Mouse (Mus musculus) midbrain, postnatal 0 days (tissue): ENCODE data around the gene Gng10. TPM values are rescaled to one million over a fixed set of nuclear protein-coding genes. Genes with fewer than 3 reads are reported as not detected.

Experiments
- ATAC-seq: fragments of 200-750 bp; cut with Nextera tagmentation; 2 replicates; pipeline ENCODE4 v1.8.0; 2017; ENCODE audit warnings: moderate number of reproducible peaks, mild to moderate bottlenecking, moderate TSS enrichment, moderate library complexity; ENCODE audit not compliant: low FRiP score
- DNase-seq: peaks from one replicate; pipeline ENCODE4 v3.0.0-alpha.2; 2015; ENCODE audit warnings: low spot score
- H3K27ac ChIP-seq: fragments of 300-500 bp; sonication (generic); 2 replicates; pipeline ENCODE4 v1.5.1; 2014; ENCODE audit warnings: low read depth, mild to moderate bottlenecking, low read length, mixed read lengths
- H3K27me3 ChIP-seq: fragments of 300-500 bp; sonication (generic); 2 replicates; pipeline ENCODE4 v1.6.1; 2014; ENCODE audit warnings: low read length, control low read depth, mixed read lengths; ENCODE audit not compliant: insufficient read depth
- H3K36me3 ChIP-seq: fragments of 300-500 bp; sonication (generic); 2 replicates; pipeline ENCODE4 v1.6.1; 2014; ENCODE audit warnings: low read length, control low read depth, mixed read lengths; ENCODE audit not compliant: insufficient read depth
- H3K4me1 ChIP-seq: fragments of 300-500 bp; sonication (generic); 2 replicates; pipeline ENCODE4 v1.6.1; 2014; ENCODE audit warnings: mild to moderate bottlenecking, control low read depth, antibody characterized with exemption, low read length, mixed read lengths; ENCODE audit not compliant: insufficient read depth
- H3K4me2 ChIP-seq: fragments of 300-500 bp; sonication (generic); 2 replicates; pipeline ENCODE4 v1.6.1; 2014; ENCODE audit warnings: low read depth, mild to moderate bottlenecking, low read length, mixed read lengths; ENCODE audit not compliant: poor library complexity, severe bottlenecking
- H3K4me3 ChIP-seq: fragments of 300-500 bp; sonication (generic); 2 replicates; pipeline ENCODE4 v1.5.1; 2014; ENCODE audit warnings: low read depth, mild to moderate bottlenecking, low read length, moderate library complexity
- H3K9ac ChIP-seq: fragments of 300-500 bp; sonication (generic); replicated peaks from 2 replicates; pipeline ENCODE4 v1.6.1; 2014; ENCODE audit warnings: mild to moderate bottlenecking, low read length, moderate library complexity, mixed read lengths; ENCODE audit not compliant: poor library complexity, severe bottlenecking
- H3K9me3 ChIP-seq: fragments of 300-500 bp; sonication (generic); 2 replicates; pipeline ENCODE4 v1.6.1; 2016; ENCODE audit warnings: low read length, control low read depth
- CTCF ChIP-seq: IDR thresholded peaks from 2 replicates; pipeline ENCODE4 v1.5.1; 2016; ENCODE audit warnings: antibody characterized with exemption, mild to moderate bottlenecking
- WGBS: fragments of 180-500 bp; shearing (Covaris S2); extraction: QIAGEN DNeasy Blood & Tissue Kit; methylation state at CpG from one replicate; pipeline ENCODE4 v1.1.7; 2014; 5-methylcytosine and 5-hydroxymethylcytosine counted together
- polyA plus RNA-seq: library from polyadenylated mRNA; unstranded; fragments of >200 nt; fragmentation: Nextera tagmentation; extraction: Ambion mirVana; gene quantifications from 2 replicates; pipeline ENCODE4 v1.2.1, GENCODE M21; 2015
- total RNA-seq: library from RNA; depleted of rRNA; stranded (reverse); fragments of >200 nt; gene quantifications from 2 replicates; pipeline ENCODE4 v1.2.3, GENCODE M21; 2014

Gng10 gene
- total and polyA plus RNA-seq, 2 experiments from 2014 or later, result 121 to 239 TPM

- Histone ChIP-seq H3K27me3 (0 out of 2 replicates have a peak, but pooled peaks cover 4% of the 10 kb centered on the region), H3K36me3 (no peaks in the 10 kb centered on the region), H3K4me3 (no peak overlapping the region), H3K4me1 (no peaks in the 10 kb centered on the region), H3K9me3 (no peaks in the 10 kb centered on the region), H3K4me2 (no peak overlapping the region), H3K27ac (no peak overlapping the region), H3K9ac (no peak overlapping the region)
- ATAC-seq (no peak), DNase-seq (no peak)
- no peak for TF ChIP-seq CTCF
- 76% methylated on average over 5 of the region's 5 CpGs for WGBS
Observed at GRCm38 (mm10) chr4:58992195-58992594, 42.7 kb upstream of the Gng10 start.

GRCm38 (mm10) chr4:58994762-58995161, 40.1 kb upstream of the Gng10 start, which contains the start of gene Dnajc25:
Gene Dnajc25 (plus strand): TSS chr4:58995062.
- no peaks in the 10 kb centered on the region for H3K9me3 ChIP-seq
- H3K9ac ChIP-seq, result no peak within 1 kb of the TSS
- DNase-seq (no peak), ATAC-seq (no peak)
- WGBS, result 96% methylated on average over 4 of the region's 4 CpGs
- no peaks in the 10 kb centered on the region for H3K36me3 ChIP-seq
- no peak within 1 kb of the TSS for H3K27ac ChIP-seq
- no peak within 1 kb of the TSS for H3K4me2 ChIP-seq
- no peak for TF ChIP-seq CTCF
- H3K27me3 ChIP-seq, result no peaks in the 10 kb centered on the region
- no peak within 1 kb of the TSS for H3K4me3 ChIP-seq
- no peaks in the 10 kb centered on the region for H3K4me1 ChIP-seq

DNA sequence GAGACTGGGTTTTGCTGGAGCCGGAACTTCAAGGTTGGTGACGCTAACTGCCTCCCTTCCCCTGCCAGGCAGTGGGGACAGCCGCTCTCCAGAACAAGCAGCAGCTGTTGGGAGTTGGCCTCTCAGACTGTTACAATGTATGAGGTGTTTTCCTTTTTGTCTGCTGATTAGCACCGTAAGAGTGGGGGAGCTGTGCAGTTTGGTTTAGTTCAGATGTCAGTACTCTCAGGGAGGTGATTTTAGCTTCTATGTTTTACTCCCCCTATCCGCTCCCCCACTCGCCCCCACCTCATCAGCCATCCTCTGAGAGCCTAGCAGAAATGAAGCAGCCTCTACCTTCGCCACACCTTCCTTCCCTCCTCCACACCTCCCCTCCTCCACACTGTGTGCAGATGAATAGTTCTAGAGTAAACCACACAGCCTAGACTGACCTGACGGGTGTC, 39.6 kb upstream of the Gng10 start:
- Histone ChIP-seq H3K4me1 (no peaks in the 10 kb centered on the region), H3K27me3 (no peaks in the 10 kb centered on the region), H3K4me3 (no peak overlapping the region), H3K4me2 (no peak overlapping the region), H3K9me3 (no peaks in the 10 kb centered on the region), H3K27ac (no peak overlapping the region), H3K9ac (no peak overlapping the region), H3K36me3 (no peaks in the 10 kb centered on the region)
- WGBS, result 81% methylated on average over 8 of the region's 8 CpGs
- ATAC-seq, result no peak
- no peak for DNase-seq
- TF ChIP-seq CTCF, result no peak

GRCm38 (mm10) chr4:58997081-58997480, 37.8 kb upstream of the Gng10 start:
- TF ChIP-seq CTCF, result no peak
- 82% methylated on average over 5 of the region's 5 CpGs for WGBS
- H3K4me2 ChIP-seq, result no peak overlapping the region
- no peaks in the 10 kb centered on the region for H3K36me3 ChIP-seq
- no peaks in the 10 kb centered on the region for H3K27me3 ChIP-seq
- H3K9ac ChIP-seq, result no peak overlapping the region
- DNase-seq (no peak), ATAC-seq (no peak)
- H3K4me1 ChIP-seq, result no peaks in the 10 kb centered on the region
- no peak overlapping the region for H3K27ac ChIP-seq
- H3K4me3 ChIP-seq, result no peak overlapping the region
- no peaks in the 10 kb centered on the region for H3K9me3 ChIP-seq

- ATAC-seq, result no peak
Observed at GRCm38 (mm10) chr4:58998688-58999087, 36.2 kb upstream of the Gng10 start.

GRCm38 (mm10) chr4:58999686-59000085, 35.2 kb upstream of the Gng10 start:
- Histone ChIP-seq H3K36me3 (no peaks in the 10 kb centered on the region), H3K9ac (no peak overlapping the region), H3K4me2 (no peak overlapping the region), H3K4me1 (peaks cover 8% of the 10 kb centered on the region; the same call in 1 of the 2 replicates), H3K9me3 (no peaks in the 10 kb centered on the region), H3K27ac (no peak overlapping the region), H3K27me3 (no peaks in the 10 kb centered on the region), H3K4me3 (no peak overlapping the region)
- ATAC-seq (no peak), DNase-seq (peak; percentile 68)
- TF ChIP-seq CTCF, result peak; percentile 94
- 3% methylated on average over 2 of the region's 2 CpGs for WGBS

More at GRCm38 (mm10) chr4:58998688-58999087, 36.2 kb upstream of the Gng10 start:
- H3K27ac ChIP-seq, result no peak overlapping the region
- TF ChIP-seq CTCF, result no peak
- H3K9ac ChIP-seq, result no peak overlapping the region
- H3K36me3 ChIP-seq, result no peaks in the 10 kb centered on the region
- 70% methylated on average over 1 of the region's 1 CpGs for WGBS
- no peaks in the 10 kb centered on the region for H3K9me3 ChIP-seq
- no peaks in the 10 kb centered on the region for H3K27me3 ChIP-seq
- H3K4me2 ChIP-seq, result no peak overlapping the region
- no peaks in the 10 kb centered on the region for H3K4me1 ChIP-seq
- no peak overlapping the region for H3K4me3 ChIP-seq
- no peak for DNase-seq
